8 mouse cellular contexts compared by ENCODE assay signal in genomic region chr7:143053008-143053899, GRCm38 (mm10). TPM values are rescaled to one million over a fixed set of nuclear protein-coding genes. Genes with fewer than 3 reads are reported as not detected.
DNase-seq lines count a peak whose midpoint lies in the region; ATAC-seq and TF ChIP-seq lines count a peak whose summit lies in the region.

No protein-coding gene starts in this region.

- ATAC-seq in cerebellum, adult (ENCODE audit: insufficient number of reproducible peaks, low FRiP score, low TSS enrichment), result peak; percentile 19; the same call in 1 of the 2 replicates
- peak; percentile 63 for ATAC-seq in intestine, embryonic 15.5 days
- ATAC-seq in limb, embryonic 13.5 days (ENCODE audit: low FRiP score, low read depth), result peak; percentile 83
- peak; percentile 68 for ATAC-seq in midbrain, embryonic 12.5 days (ENCODE audit: low FRiP score, low read depth)

- peak overlapping the region; percentile 97 for H3K4me3 ChIP-seq in cortical plate, adult 2 months (ENCODE audit: insufficient read depth, low read length)
- peak overlapping the region; percentile 89 for H3K4me3 ChIP-seq in intestine, embryonic 15.5 days (replicated peaks)
- H3K4me3 ChIP-seq in limb, embryonic 13.5 days, result peak overlapping the region; percentile 86
- peak overlapping the region; percentile 86 for H3K4me3 ChIP-seq in midbrain, embryonic 12.5 days

- H3K36me3 ChIP-seq in intestine, embryonic 15.5 days, result 0 out of 2 replicates have a peak, but pooled peaks cover 3% of the 10 kb centered on the region
- peaks cover 36% of the 10 kb centered on the region for H3K36me3 ChIP-seq in limb, embryonic 13.5 days
- peaks cover 12% of the 10 kb centered on the region; the same call in 1 of the 2 replicates for H3K36me3 ChIP-seq in midbrain, embryonic 12.5 days

- intact Hi-C loops in gastrocnemius, postnatal 36 days (cut with DNase I), result loop anchor here (2.0 kb wide), 1 partner anchor 16 kb away; the partner anchor contains the start of gene Tssc4

- H3K9ac ChIP-seq in intestine, embryonic 15.5 days, result peak overlapping the region; percentile 97
- peak overlapping the region; percentile 98 for H3K9ac ChIP-seq in limb, embryonic 13.5 days
- H3K9ac ChIP-seq in midbrain, embryonic 12.5 days (replicated peaks), result peak overlapping the region; percentile 88

- peak overlapping the region; percentile 92 for H3K27ac ChIP-seq in cortical plate, adult 2 months (ENCODE audit: insufficient read depth, low read length)
- H3K27ac ChIP-seq in intestine, embryonic 15.5 days, result peak overlapping the region; percentile 96
- peak overlapping the region; percentile 92 for H3K27ac ChIP-seq in limb, embryonic 13.5 days
- H3K27ac ChIP-seq in midbrain, embryonic 12.5 days (replicated peaks), result peak overlapping the region; percentile 72

- under 1% methylated on average over 46 of the region's 46 CpGs for WGBS in intestine, embryonic 15.5 days
- WGBS in limb, embryonic 13.5 days, result 0% methylated on average over 46 of the region's 46 CpGs
- 0% methylated on average over 45 of the region's 46 CpGs for whole genome bisulfite sequencing in midbrain, embryonic 12.5 days

- H3K9me3 ChIP-seq in intestine, embryonic 15.5 days, result no peaks in the 10 kb centered on the region
- no peaks in the 10 kb centered on the region for H3K9me3 ChIP-seq in limb, embryonic 13.5 days
- no peaks in the 10 kb centered on the region for H3K9me3 ChIP-seq in midbrain, embryonic 12.5 days

- DNase-seq in cerebellum, adult 11 months, result no peak
- peak; percentile 61 to 71 for DNase-seq in gastrocnemius, postnatal 36 days
- peak; percentile 48 to 50 for DNase-seq in spleen, postnatal 36 days (ENCODE audit: low spot score in 2 of 2)

- H3K27me3 ChIP-seq in intestine, embryonic 15.5 days (replicated peaks), result no peaks in the 10 kb centered on the region
- no peaks in the 10 kb centered on the region for H3K27me3 ChIP-seq in limb, embryonic 13.5 days
- no peaks in the 10 kb centered on the region; the same call in 1 of the 2 replicates for H3K27me3 ChIP-seq in midbrain, embryonic 12.5 days

- H3K4me2 ChIP-seq in intestine, embryonic 15.5 days (replicated peaks), result peak overlapping the region; percentile 83
- peak overlapping the region; percentile 97 for H3K4me2 ChIP-seq in limb, embryonic 13.5 days (replicated peaks)
- peak overlapping the region; percentile 92 for H3K4me2 ChIP-seq in midbrain, embryonic 12.5 days (replicated peaks)

- 0 out of 2 replicates have a peak, but pooled peaks have one; percentile 33 for TF ChIP-seq POLR2A in cortical plate, adult 2 months (IDR thresholded peaks at IDR 0.05; ENCODE audit: extremely low read depth, insufficient read depth, low read length)

- peaks cover 21% of the 10 kb centered on the region for H3K4me1 ChIP-seq in cortical plate, adult 2 months (ENCODE audit: control insufficient read depth, insufficient read depth, low read length)
- peaks cover 47% of the 10 kb centered on the region for H3K4me1 ChIP-seq in intestine, embryonic 15.5 days (replicated peaks)
- peaks cover 52% of the 10 kb centered on the region for H3K4me1 ChIP-seq in limb, embryonic 13.5 days
- peaks cover 28% of the 10 kb centered on the region for H3K4me1 ChIP-seq in midbrain, embryonic 12.5 days

- no peak for TF ChIP-seq CTCF in cortical plate, adult 2 months (IDR thresholded peaks at IDR 0.05; ENCODE audit: extremely low read depth, insufficient read depth, low read length)

RNA-seq across cellular contexts. Expression of gene Cd81, which starts 0.7 kb away (rescaled TPM):
- 638 and 653 TPM in 2 replicates for polyA plus RNA-seq in cortical plate, adult 2 months (2012; rRNA removed)
- total RNA-seq in gastrocnemius, postnatal 36 days (2021), result 100 to 1,000 TPM; 106 to 118 TPM
- 411 and 413 TPM in 2 replicates for polyA plus RNA-seq in intestine, embryonic 15.5 days (2015; fragmentation: Nextera tagmentation; extraction: Ambion mirVana)
- polyA plus RNA-seq in limb, embryonic 13.5 days (2015; fragmentation: Nextera tagmentation; extraction: Ambion mirVana), result 532 and 537 TPM in 2 replicates
- polyA plus RNA-seq in midbrain, embryonic 12.5 days (2016; fragmentation: Nextera tagmentation; extraction: Ambion mirVana), result 214 and 228 TPM in 2 replicates

RNA-seq across cellular contexts. Expression of gene Tssc4, which starts 15.8 kb away (rescaled TPM):
- polyA plus RNA-seq in cortical plate, adult 2 months (2012; rRNA removed), result 71.6 and 74.4 TPM in 2 replicates
- 1 to 10 TPM; 7.8 to 8.4 TPM for total RNA-seq in gastrocnemius, postnatal 36 days (2021)
- 76.0 and 76.2 TPM in 2 replicates for polyA plus RNA-seq in intestine, embryonic 15.5 days (2015; fragmentation: Nextera tagmentation; extraction: Ambion mirVana)
- polyA plus RNA-seq in limb, embryonic 13.5 days (2015; fragmentation: Nextera tagmentation; extraction: Ambion mirVana), result 112 and 115 TPM in 2 replicates
- polyA plus RNA-seq in midbrain, embryonic 12.5 days (2016; fragmentation: Nextera tagmentation; extraction: Ambion mirVana), result 95.1 and 111 TPM in 2 replicates

RNA-seq across cellular contexts. Expression of gene Trpm5, which starts 41.2 kb away (rescaled TPM):
- polyA plus RNA-seq in cortical plate, adult 2 months (2012; rRNA removed), result not detected in 2 replicates
- not detected for total RNA-seq in gastrocnemius, postnatal 36 days (2021)
- 8.2 and 9.8 TPM in 2 replicates for polyA plus RNA-seq in intestine, embryonic 15.5 days (2015; fragmentation: Nextera tagmentation; extraction: Ambion mirVana)
- polyA plus RNA-seq in limb, embryonic 13.5 days (2015; fragmentation: Nextera tagmentation; extraction: Ambion mirVana), result 20.9 and 22.1 TPM in 2 replicates
- 0.94 and 1.7 TPM in 2 replicates for polyA plus RNA-seq in midbrain, embryonic 12.5 days (2016; fragmentation: Nextera tagmentation; extraction: Ambion mirVana)

RNA-seq across cellular contexts. Expression of gene Tspan32, which starts 48.4 kb away (rescaled TPM):
- 0.26 and 0.44 TPM in 2 replicates for polyA plus RNA-seq in cortical plate, adult 2 months (2012; rRNA removed)
- under 1 TPM; 0.15 to 0.27 TPM for total RNA-seq in gastrocnemius, postnatal 36 days (2021)
- 2.2 and 2.8 TPM in 2 replicates for polyA plus RNA-seq in intestine, embryonic 15.5 days (2015; fragmentation: Nextera tagmentation; extraction: Ambion mirVana)
- polyA plus RNA-seq in limb, embryonic 13.5 days (2015; fragmentation: Nextera tagmentation; extraction: Ambion mirVana), result 3.4 and 5.2 TPM in 2 replicates
- 1.5 and 1.8 TPM in 2 replicates for polyA plus RNA-seq in midbrain, embryonic 12.5 days (2016; fragmentation: Nextera tagmentation; extraction: Ambion mirVana)

RNA-seq across cellular contexts. Expression of gene Kcnq1, which starts 52.9 kb away (rescaled TPM):
- polyA plus RNA-seq in cortical plate, adult 2 months (2012; rRNA removed), result 0.62 and 0.79 TPM in 2 replicates
- total RNA-seq in gastrocnemius, postnatal 36 days (2021), result under 1 TPM; 0.31 to 0.69 TPM
- polyA plus RNA-seq in intestine, embryonic 15.5 days (2015; fragmentation: Nextera tagmentation; extraction: Ambion mirVana), result 7.9 and 9.9 TPM in 2 replicates
- 0.61 and 0.87 TPM in 2 replicates for polyA plus RNA-seq in limb, embryonic 13.5 days (2015; fragmentation: Nextera tagmentation; extraction: Ambion mirVana)
- polyA plus RNA-seq in midbrain, embryonic 12.5 days (2016; fragmentation: Nextera tagmentation; extraction: Ambion mirVana), result 0.98 and 2.0 TPM in 2 replicates

Comparison
In these comparisons a context has a peak if more than half of its experiments do, and no peak if none do; other contexts are left out.
1. ATAC-seq: peak in every context shown above with its lines; median percentile 83 in limb, embryonic 13.5 days; 68 in midbrain, embryonic 12.5 days; 63 in intestine, embryonic 15.5 days; 19 in cerebellum, adult.